Mouse (Mus musculus): ENCODE measurements around the gene Atp5l. TPM values are rescaled to one million over a fixed set of nuclear protein-coding genes. Genes with fewer than 3 reads are reported as not detected.

Atp5l gene
- polyA plus RNA-seq, 1 experiment from 2014 or later = 775 TPM

GRCm38 (mm10) chr9:44921543-44921942 lies 1.0 kb upstream of the Atp5l start:
- Histone ChIP-seq H3K36me3 (no peaks in the 10 kb centered on the region; the same call in 1 of the 2 replicates), H3K4me3 (replicated peaks) (peak overlapping the region; percentile 99), H3K9me3 (no peaks in the 10 kb centered on the region), H3K27me3 (no peaks in the 10 kb centered on the region), H3K4me2 (replicated peaks) (peak overlapping the region; percentile 96), H3K4me1 (replicated peaks) (peaks cover 14% of the 10 kb centered on the region), H3K27ac (peak overlapping the region; percentile 93), H3K9ac (replicated peaks) (0 out of 2 replicates have a peak overlapping the region, but pooled peaks have one; percentile 57)
- no peak for ATAC-seq
- WGBS = 72% methylated on average over 2 of the region's 2 CpGs

GRCm38 (mm10) chr9:44921123-44921468 lies 554 bp upstream of the Atp5l start:
- peak overlapping the region; percentile 96 for H3K4me2 ChIP-seq (replicated peaks)
- no peaks in the 10 kb centered on the region for H3K27me3 ChIP-seq
- no peaks in the 10 kb centered on the region for H3K9me3 ChIP-seq
- no peaks in the 10 kb centered on the region for H3K36me3 ChIP-seq
- ATAC-seq = peak; percentile 87
- peak overlapping the region; percentile 99 for H3K4me3 ChIP-seq (replicated peaks)
- peak overlapping the region; percentile 57 for H3K9ac ChIP-seq (replicated peaks)
- H3K4me1 ChIP-seq (replicated peaks) = peaks cover 14% of the 10 kb centered on the region
- 1% methylated on average over 8 of the region's 8 CpGs for WGBS
- H3K27ac ChIP-seq = peak overlapping the region; percentile 93

GRCm38 (mm10) chr9:44919606-44920005 lies 936 bp downstream of the Atp5l start:
- peak overlapping the region; percentile 99 for H3K4me3 ChIP-seq (replicated peaks)
- no peaks in the 10 kb centered on the region for H3K9me3 ChIP-seq
- H3K27ac ChIP-seq = no peak overlapping the region
- no peak for ATAC-seq
- H3K9ac ChIP-seq (replicated peaks) = peak overlapping the region; percentile 95
- H3K4me2 ChIP-seq (replicated peaks) = peak overlapping the region; percentile 96
- H3K36me3 ChIP-seq = no peaks in the 10 kb centered on the region
- no peaks in the 10 kb centered on the region for H3K27me3 ChIP-seq
- peaks cover 26% of the 10 kb centered on the region for H3K4me1 ChIP-seq (replicated peaks)
- 42% methylated on average over 2 of the region's 2 CpGs for WGBS

- no peak for ATAC-seq
- no peaks in the 10 kb centered on the region for H3K9me3 ChIP-seq
- H3K36me3 ChIP-seq = peaks cover 17% of the 10 kb centered on the region
- H3K9ac ChIP-seq (replicated peaks) = no peak overlapping the region
- WGBS = 62% methylated on average over 1 of the region's 1 CpGs
- H3K4me1 ChIP-seq (replicated peaks) = peaks cover 26% of the 10 kb centered on the region
- no peak overlapping the region for H3K27ac ChIP-seq
- H3K27me3 ChIP-seq = no peaks in the 10 kb centered on the region
- H3K4me3 ChIP-seq (replicated peaks) = no peak overlapping the region
- H3K4me2 ChIP-seq (replicated peaks) = no peak overlapping the region
Observed at GRCm38 (mm10) chr9:44916196-44916595, 4.3 kb downstream of the Atp5l start.

GRCm38 (mm10) chr9:44914706-44915105 lies 5.8 kb downstream of the Atp5l start:
- no peak for ATAC-seq
- Histone ChIP-seq H3K36me3 (peaks cover 28% of the 10 kb centered on the region), H3K4me1 (replicated peaks) (peaks cover 22% of the 10 kb centered on the region), H3K9ac (replicated peaks) (no peak overlapping the region), H3K4me2 (replicated peaks) (no peak overlapping the region), H3K27me3 (no peaks in the 10 kb centered on the region), H3K27ac (no peak overlapping the region), H3K4me3 (replicated peaks) (no peak overlapping the region), H3K9me3 (no peaks in the 10 kb centered on the region)
- WGBS = 44% methylated on average over 4 of the region's 4 CpGs

- Histone ChIP-seq H3K4me3 (replicated peaks) (no peak overlapping the region), H3K4me1 (replicated peaks) (peaks cover 12% of the 10 kb centered on the region), H3K9ac (replicated peaks) (no peak overlapping the region), H3K27ac (no peak overlapping the region), H3K27me3 (no peaks in the 10 kb centered on the region), H3K9me3 (no peaks in the 10 kb centered on the region), H3K4me2 (replicated peaks) (no peak overlapping the region), H3K36me3 (peaks cover 28% of the 10 kb centered on the region)
- WGBS = 98% methylated on average over 4 of the region's 4 CpGs
- ATAC-seq = no peak
Observed at GRCm38 (mm10) chr9:44911365-44911764, 9.2 kb downstream of the Atp5l start.

- Histone ChIP-seq H3K4me3 (replicated peaks) (no peak overlapping the region), H3K27me3 (no peaks in the 10 kb centered on the region), H3K9me3 (no peaks in the 10 kb centered on the region), H3K9ac (replicated peaks) (no peak overlapping the region), H3K4me1 (replicated peaks) (no peaks in the 10 kb centered on the region), H3K4me2 (replicated peaks) (no peak overlapping the region), H3K27ac (no peak overlapping the region), H3K36me3 (peaks cover 4% of the 10 kb centered on the region)
- no peak for ATAC-seq
- 87% methylated on average over 4 of the region's 4 CpGs for WGBS
Observed at GRCm38 (mm10) chr9:44905620-44906019, 14.9 kb downstream of the Atp5l start.

- no peaks in the 10 kb centered on the region for H3K27me3 ChIP-seq
- H3K27ac ChIP-seq = no peak overlapping the region
- H3K4me1 ChIP-seq (replicated peaks) = no peaks in the 10 kb centered on the region
- H3K4me2 ChIP-seq (replicated peaks) = no peak overlapping the region
- no peaks in the 10 kb centered on the region for H3K36me3 ChIP-seq
- 79% methylated on average over 5 of the region's 5 CpGs for WGBS
- ATAC-seq = no peak
- no peak overlapping the region for H3K9ac ChIP-seq (replicated peaks)
- no peaks in the 10 kb centered on the region for H3K9me3 ChIP-seq
- no peak overlapping the region for H3K4me3 ChIP-seq (replicated peaks)
Observed at GRCm38 (mm10) chr9:44904964-44905363, 15.6 kb downstream of the Atp5l start.

GRCm38 (mm10) chr9:44903856-44904255 lies 16.7 kb downstream of the Atp5l start:
- Histone ChIP-seq H3K27me3 (no peaks in the 10 kb centered on the region), H3K4me2 (replicated peaks) (no peak overlapping the region), H3K4me1 (replicated peaks) (no peaks in the 10 kb centered on the region), H3K36me3 (no peaks in the 10 kb centered on the region), H3K27ac (no peak overlapping the region), H3K9me3 (no peaks in the 10 kb centered on the region), H3K4me3 (replicated peaks) (no peak overlapping the region), H3K9ac (replicated peaks) (no peak overlapping the region)
- WGBS = 89% methylated on average over 4 of the region's 4 CpGs
- no peak for ATAC-seq

- Histone ChIP-seq H3K36me3 (no peaks in the 10 kb centered on the region), H3K9ac (replicated peaks) (no peak overlapping the region), H3K9me3 (no peaks in the 10 kb centered on the region), H3K4me2 (replicated peaks) (no peak overlapping the region), H3K27ac (no peak overlapping the region), H3K4me1 (replicated peaks) (peaks cover 5% of the 10 kb centered on the region; the same call in 1 of the 2 replicates), H3K27me3 (no peaks in the 10 kb centered on the region), H3K4me3 (replicated peaks) (no peak overlapping the region)
- 72% methylated on average over 4 of the region's 4 CpGs for WGBS
- ATAC-seq = no peak
Observed at GRCm38 (mm10) chr9:44900402-44900801, 20.1 kb downstream of the Atp5l start.

GRCm38 (mm10) chr9:44899716-44900115 lies 20.8 kb downstream of the Atp5l start:
- no peaks in the 10 kb centered on the region for H3K36me3 ChIP-seq
- peaks cover 5% of the 10 kb centered on the region; the same call in 1 of the 2 replicates for H3K4me1 ChIP-seq (replicated peaks)
- no peak overlapping the region for H3K4me3 ChIP-seq (replicated peaks)
- H3K27me3 ChIP-seq = no peaks in the 10 kb centered on the region
- H3K27ac ChIP-seq = no peak overlapping the region
- H3K9ac ChIP-seq (replicated peaks) = no peak overlapping the region
- no peaks in the 10 kb centered on the region for H3K9me3 ChIP-seq
- no peak for ATAC-seq
- H3K4me2 ChIP-seq (replicated peaks) = no peak overlapping the region
- 95% methylated on average over 3 of the region's 3 CpGs for WGBS

- Histone ChIP-seq H3K9ac (replicated peaks) (no peak overlapping the region), H3K9me3 (no peaks in the 10 kb centered on the region), H3K27ac (no peak overlapping the region), H3K36me3 (no peaks in the 10 kb centered on the region), H3K4me3 (replicated peaks) (no peak overlapping the region), H3K27me3 (0 out of 2 replicates have a peak, but pooled peaks cover 2% of the 10 kb centered on the region), H3K4me2 (replicated peaks) (no peak overlapping the region), H3K4me1 (replicated peaks) (peaks cover 5% of the 10 kb centered on the region; the same call in 1 of the 2 replicates)
- no peak for ATAC-seq
- WGBS = 61% methylated on average over 4 of the region's 4 CpGs
Observed at GRCm38 (mm10) chr9:44897024-44897423, 23.5 kb downstream of the Atp5l start.

- 73% methylated on average over 3 of the region's 3 CpGs for WGBS
- peaks cover 5% of the 10 kb centered on the region; the same call in 1 of the 2 replicates for H3K4me1 ChIP-seq (replicated peaks)
- no peak for ATAC-seq
Observed at GRCm38 (mm10) chr9:44892664-44893063, 27.9 kb downstream of the Atp5l start.

More at GRCm38 (mm10) chr9:44892664-44893063, 27.9 kb downstream of the Atp5l start:
- no peak overlapping the region for H3K9ac ChIP-seq (replicated peaks)
- H3K4me2 ChIP-seq (replicated peaks) = no peak overlapping the region
- H3K36me3 ChIP-seq = no peaks in the 10 kb centered on the region
- 0 out of 2 replicates have a peak, but pooled peaks cover 2% of the 10 kb centered on the region for H3K27me3 ChIP-seq
- no peak overlapping the region for H3K4me3 ChIP-seq (replicated peaks)
- no peak overlapping the region for H3K27ac ChIP-seq
- H3K9me3 ChIP-seq = no peaks in the 10 kb centered on the region

All from midbrain, embryonic 13.5 days (tissue).